Mouse (Mus musculus) liver, embryonic 14.5 days (tissue): ENCODE measurements around the gene Dpp6. TPM values are rescaled to one million over a fixed set of nuclear protein-coding genes. Genes with fewer than 3 reads are reported as not detected.
"Not testable (repeated sequence)": the region's sequence is repeated elsewhere in the genome, so short reads cannot be mapped to it uniquely, and the experiment has no call there.

Experiments used
- ATAC-seq: fragments of 200-750 bp; cut with Nextera tagmentation; 2 replicates; pipeline ENCODE4 v1.8.0; 2017; ENCODE audit warnings: moderate number of reproducible peaks, mild to moderate bottlenecking, moderate library complexity; ENCODE audit not compliant: insufficient read depth
- DNase-seq, 3 experiments: peaks; one replicate each; pipeline ENCODE4 v3.0.0-alpha.2; 2012 to 2013; ENCODE audit warnings: low read depth in 3 of 3, low spot score in 3 of 3
- H3K27ac ChIP-seq: fragments of 300-500 bp; sonication (generic); 2 replicates; pipeline ENCODE4 v1.5.1; 2014; ENCODE audit warnings: moderate library complexity, mild to moderate bottlenecking, control low read depth, inconsistent platforms
- H3K27me3 ChIP-seq: fragments of 300-500 bp; sonication (generic); 2 replicates; pipeline ENCODE4 v1.6.1; 2014; ENCODE audit warnings: mild to moderate bottlenecking, low read length, moderate library complexity; ENCODE audit not compliant: control insufficient read depth, insufficient read depth
- H3K36me3 ChIP-seq: fragments of 300-500 bp; sonication (generic); replicated peaks from 2 replicates; pipeline ENCODE4 v1.6.1; 2014; ENCODE audit warnings: low read depth; ENCODE audit not compliant: control insufficient read depth, insufficient read depth
- H3K4me1 ChIP-seq, 2 experiments: fragments of 200-500 bp in 1 of 2; fragments of 300-500 bp in 1 of 2; sonication (generic) in 1 of 2; replicated peaks; 2 replicates each; pipeline ENCODE4 v1.6.1; 2012 to 2014; ENCODE audit warnings: antibody characterized with exemption in 1 of 2, inconsistent platforms in 1 of 2, low read length in 1 of 2; ENCODE audit not compliant: control insufficient read depth in 2 of 2, insufficient read depth in 2 of 2
- H3K4me2 ChIP-seq: fragments of 300-500 bp; sonication (generic); 2 replicates; pipeline ENCODE4 v1.6.1; 2014; ENCODE audit warnings: low read depth, mild to moderate bottlenecking, control low read depth, moderate library complexity
- H3K4me3 ChIP-seq, 2 experiments: fragments of 200-500 bp in 1 of 2; fragments of 300-500 bp in 1 of 2; sonication (generic) in 1 of 2; 2 replicates each; pipeline ENCODE4 v1.5.1; 2012 to 2014; ENCODE audit warnings: low read depth in 2 of 2, low read length in 2 of 2, mild to moderate bottlenecking in 2 of 2, control low read depth in 1 of 2, inconsistent platforms in 1 of 2, moderate library complexity in 1 of 2; ENCODE audit not compliant: insufficient read depth in 1 of 2
- H3K9ac ChIP-seq: fragments of 300-500 bp; sonication (generic); replicated peaks from 2 replicates; pipeline ENCODE4 v1.6.1; 2014; ENCODE audit warnings: mild to moderate bottlenecking, control low read depth, moderate library complexity
- H3K9me3 ChIP-seq: fragments of 300-500 bp; sonication (generic); 2 replicates; pipeline ENCODE4 v1.6.1; 2016; ENCODE audit warnings: low read length, mixed read lengths; ENCODE audit not compliant: control insufficient read depth
- CTCF ChIP-seq: IDR thresholded peaks from 2 replicates; pipeline ENCODE4 v1.5.1; 2016; ENCODE audit warnings: antibody characterized with exemption, low read depth, control low read depth
- EP300 ChIP-seq: IDR thresholded peaks from 2 replicates; pipeline ENCODE4 v1.6.1; 2016; ENCODE audit warnings: antibody characterized with exemption, low read depth
- WGBS: fragments of 180-500 bp; shearing (Covaris S2); extraction: QIAGEN DNeasy Blood & Tissue Kit; methylation state at CpG from one replicate; pipeline ENCODE4 v1.1.7; 2014; ENCODE audit not compliant: insufficient replicate concordance; 5-methylcytosine and 5-hydroxymethylcytosine counted together
- polyA plus RNA-seq, 2 experiments: library from polyadenylated mRNA; depleted of rRNA in 1 of 2; stranded (reverse) in 1 of 2; unstranded in 1 of 2; fragments of >200 nt; fragmentation: Nextera tagmentation in 1 of 2; extraction: Ambion mirVana in 1 of 2; gene quantifications; 2 replicates each; pipeline versions ENCODE4 v1.2.1 to v1.2.3; 2012 to 2014

Dpp6 gene
- polyA plus RNA-seq, 2 experiments, result 0.30 to 0.48 TPM

DNA sequence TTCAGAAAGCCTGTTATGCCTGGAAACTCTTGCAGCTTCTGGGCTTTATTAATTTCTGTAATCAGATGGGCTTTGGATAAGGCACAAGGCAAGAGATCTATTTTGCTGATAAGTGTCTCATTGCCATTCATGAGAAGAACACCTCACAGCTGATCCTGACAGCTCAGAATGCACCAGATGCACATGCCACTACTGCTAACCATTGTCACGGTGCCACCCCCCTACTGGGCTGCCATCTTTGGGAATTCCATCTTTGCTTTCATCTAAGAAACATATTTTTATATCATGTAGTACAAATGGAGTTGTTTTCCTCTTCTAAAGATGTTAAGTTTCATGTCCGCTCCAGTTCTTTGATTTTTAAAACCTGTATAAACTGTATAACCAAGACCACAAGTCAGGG is 664.7 kb downstream of the Dpp6 start:
- Histone ChIP-seq H3K4me2 (no peak overlapping the region), H3K9me3 (no peaks in the 10 kb centered on the region), H3K36me3 (no peaks in the 10 kb centered on the region), H3K27ac (no peak overlapping the region), H3K4me1 (no peaks in the 10 kb centered on the region), H3K9ac (no peak overlapping the region), H3K4me3 (no peak overlapping the region), H3K27me3 (no peaks in the 10 kb centered on the region)
- DNase-seq (no peak), ATAC-seq (no peak)
- WGBS, result 57% methylated on average over 2 of the region's 2 CpGs
- TF ChIP-seq EP300, result no peak
- TF ChIP-seq CTCF, result no peak

DNA sequence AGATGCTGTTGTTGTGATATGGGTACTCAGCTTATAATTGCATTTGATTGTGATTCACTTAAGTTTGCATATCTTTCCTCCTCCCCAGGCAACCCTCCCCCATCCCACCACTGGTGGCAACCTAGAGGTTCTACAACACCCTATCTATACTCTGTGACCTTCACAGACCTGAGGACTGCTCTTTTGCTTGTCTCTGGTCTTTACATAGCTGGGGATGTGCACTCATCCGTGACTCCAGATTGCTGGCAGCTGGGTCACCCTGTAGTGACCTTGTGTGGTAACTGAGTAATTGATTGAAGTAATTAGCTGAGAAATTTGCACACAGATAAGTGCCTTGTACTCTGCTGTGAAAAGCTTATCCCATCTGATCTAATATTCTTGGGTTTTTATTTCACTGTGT is 669.1 kb downstream of the Dpp6 start:
- no peak for ATAC-seq
- TF ChIP-seq CTCF (no peak), EP300 (no peak)
- no peak overlapping the region for H3K4me3 ChIP-seq
- H3K27ac ChIP-seq, result no peak overlapping the region
- H3K36me3 ChIP-seq, result no peaks in the 10 kb centered on the region
- H3K9me3 ChIP-seq, result no peaks in the 10 kb centered on the region
- WGBS, result 32% methylated on average over 1 of the region's 1 CpGs
- no peak overlapping the region for H3K4me2 ChIP-seq
- no peaks in the 10 kb centered on the region for H3K27me3 ChIP-seq
- H3K4me1 ChIP-seq, result no peaks in the 10 kb centered on the region
- no peak overlapping the region for H3K9ac ChIP-seq
- no peak for DNase-seq

GRCm38 (mm10) chr5:27490942-27491341 is 673.9 kb downstream of the Dpp6 start:
- ATAC-seq, result no peak
- H3K4me2 ChIP-seq, result no peak overlapping the region
- H3K36me3 ChIP-seq, result no peaks in the 10 kb centered on the region
- H3K4me1 ChIP-seq, result no peaks in the 10 kb centered on the region
- 61% methylated on average over 4 of the region's 4 CpGs for WGBS
- H3K9ac ChIP-seq, result no peak overlapping the region
- no peak overlapping the region for H3K4me3 ChIP-seq
- no peak for DNase-seq
- no peaks in the 10 kb centered on the region for H3K27me3 ChIP-seq
- TF ChIP-seq EP300 (no peak), CTCF (no peak)
- H3K27ac ChIP-seq, result no peak overlapping the region
- H3K9me3 ChIP-seq, result no peaks in the 10 kb centered on the region

- 22% methylated on average over 1 of the region's 1 CpGs for WGBS
Measured at GRCm38 (mm10) chr5:27501338-27501737, 684.3 kb downstream of the Dpp6 start, which contains the start of gene Speer4b. Gene Speer4b (minus strand): TSS chr5:27501438.

DNA sequence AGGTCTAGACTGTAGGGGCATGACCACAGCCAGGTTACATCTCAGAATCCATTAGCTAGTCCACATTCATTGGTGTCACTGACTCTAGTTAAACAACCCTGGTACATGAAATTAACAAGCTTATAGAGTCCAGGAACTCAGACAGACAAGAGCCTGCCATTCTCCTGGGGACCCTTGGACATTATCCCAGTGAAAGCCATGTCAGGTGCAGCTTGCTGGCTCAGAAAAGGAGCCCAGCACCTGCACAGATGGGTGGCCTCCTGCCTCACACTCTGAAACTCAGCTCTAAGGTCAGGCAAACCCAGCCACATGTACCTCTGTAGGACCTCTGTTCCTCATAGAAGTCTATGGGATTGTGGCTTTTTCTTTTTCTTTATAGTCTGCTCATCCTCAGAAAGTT is 701.7 kb downstream of the Dpp6 start:
- Histone ChIP-seq H3K4me3 (no peak overlapping the region), H3K9me3 (no peaks in the 10 kb centered on the region), H3K4me2 (no peak overlapping the region), H3K4me1 (no peaks in the 10 kb centered on the region), H3K27ac (no peak overlapping the region), H3K27me3 (no peaks in the 10 kb centered on the region), H3K9ac (no peak overlapping the region), H3K36me3 (no peaks in the 10 kb centered on the region)
- no peak for DNase-seq
- TF ChIP-seq EP300 (no peak), CTCF (no peak)
- ATAC-seq, result no peak

More at GRCm38 (mm10) chr5:27501338-27501737, 684.3 kb downstream of the Dpp6 start, which contains the start of gene Speer4b:
- H3K27ac ChIP-seq, H3K4me1 ChIP-seq, H3K27me3 ChIP-seq, DNase-seq, ATAC-seq, H3K4me2 ChIP-seq, H3K9me3 ChIP-seq, H3K36me3 ChIP-seq, H3K4me3 ChIP-seq, H3K9ac ChIP-seq: not testable (repeated sequence)

DNA sequence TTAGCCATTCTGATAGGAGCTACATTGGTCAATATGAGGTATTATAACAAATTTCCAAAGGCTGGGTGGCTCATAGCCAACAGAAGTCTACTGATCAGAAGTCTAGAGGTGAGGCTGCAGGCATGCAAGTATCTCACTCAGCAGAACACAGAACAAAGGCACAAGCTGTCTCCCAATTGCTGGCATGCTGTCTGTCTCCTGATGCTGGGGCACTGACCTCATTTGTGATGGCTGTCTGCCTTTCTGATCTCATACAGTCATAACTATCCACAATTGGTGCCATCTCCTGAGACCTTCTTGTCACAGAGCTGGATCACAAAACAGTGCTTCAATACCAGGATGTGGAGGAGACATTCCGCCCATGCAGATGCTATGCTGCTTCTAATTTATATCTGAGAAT is 709.9 kb downstream of the Dpp6 start:
- no peak for DNase-seq
- H3K4me2 ChIP-seq, result no peak overlapping the region
- H3K9ac ChIP-seq, result no peak overlapping the region
- H3K9me3 ChIP-seq, result no peaks in the 10 kb centered on the region
- no peak overlapping the region for H3K4me3 ChIP-seq
- no peak for ATAC-seq
- H3K36me3 ChIP-seq, result no peaks in the 10 kb centered on the region
- TF ChIP-seq CTCF, result no peak
- TF ChIP-seq EP300, result no peak
- 39% methylated on average over 1 of the region's 1 CpGs for WGBS
- H3K27me3 ChIP-seq, result no peaks in the 10 kb centered on the region
- no peak overlapping the region for H3K27ac ChIP-seq
- no peaks in the 10 kb centered on the region for H3K4me1 ChIP-seq
